Mouse (Mus musculus): ENCODE data around the gene Ankrd60. TPM values are rescaled to one million over a fixed set of nuclear protein-coding genes. Genes with fewer than 3 reads are reported as not detected.

The Ankrd60 gene
- polyA plus RNA-seq, 1 experiment from 2014 or later, result not detected

- no peak overlapping the region for H3K9ac ChIP-seq (ENCODE audit: low read length)
- H3K4me1 ChIP-seq (ENCODE audit: control insufficient read depth, insufficient read depth, low read length), result no peaks in the 10 kb centered on the region
- H3K27ac ChIP-seq (ENCODE audit: low read depth, low read length), result no peak overlapping the region
- H3K4me3 ChIP-seq (ENCODE audit: low read depth, low read length), result no peak overlapping the region
- peak; percentile 32 for DNase-seq (ENCODE audit: low spot score)
- no peaks in the 10 kb centered on the region for H3K27me3 ChIP-seq (ENCODE audit: control insufficient read depth, insufficient read depth, low read length)
- no peak for ATAC-seq (ENCODE audit: insufficient read depth, low FRiP score, low TSS enrichment)
- 65% methylated on average over 9 of the region's 9 CpGs for WGBS
- no peaks in the 10 kb centered on the region for H3K36me3 ChIP-seq (ENCODE audit: control insufficient read depth, insufficient read depth, low read length)
- no peaks in the 10 kb centered on the region for H3K9me3 ChIP-seq (ENCODE audit: control insufficient read depth, low read length)
- no peak overlapping the region for H3K4me2 ChIP-seq (ENCODE audit: low read depth)
Observed at GRCm38 (mm10) chr2:173564179-173564578, 14.0 kb downstream of the Ankrd60 start.

GRCm38 (mm10) chr2:173563336-173563735 is 14.8 kb downstream of the Ankrd60 start:
- peak; percentile 38 for DNase-seq (ENCODE audit: low spot score)
- ATAC-seq (ENCODE audit: insufficient read depth, low FRiP score, low TSS enrichment), result no peak
- Histone ChIP-seq H3K4me2 (ENCODE audit: low read depth) (no peak overlapping the region), H3K4me1 (ENCODE audit: control insufficient read depth, insufficient read depth, low read length) (no peaks in the 10 kb centered on the region), H3K4me3 (ENCODE audit: low read depth, low read length) (no peak overlapping the region), H3K27me3 (ENCODE audit: control insufficient read depth, insufficient read depth, low read length) (no peaks in the 10 kb centered on the region), H3K9ac (ENCODE audit: low read length) (no peak overlapping the region), H3K27ac (ENCODE audit: low read depth, low read length) (no peak overlapping the region), H3K36me3 (ENCODE audit: control insufficient read depth, insufficient read depth, low read length) (no peaks in the 10 kb centered on the region), H3K9me3 (ENCODE audit: control insufficient read depth, low read length) (no peaks in the 10 kb centered on the region)
- 76% methylated on average over 7 of the region's 7 CpGs for whole genome bisulfite sequencing

- H3K9ac ChIP-seq (ENCODE audit: low read length), result no peak overlapping the region
- no peak overlapping the region for H3K4me3 ChIP-seq (ENCODE audit: low read depth, low read length)
- no peaks in the 10 kb centered on the region for H3K4me1 ChIP-seq (ENCODE audit: control insufficient read depth, insufficient read depth, low read length)
- no peaks in the 10 kb centered on the region for H3K27me3 ChIP-seq (ENCODE audit: control insufficient read depth, insufficient read depth, low read length)
- ATAC-seq (ENCODE audit: insufficient read depth, low FRiP score, low TSS enrichment) (no peak), DNase-seq (ENCODE audit: low spot score) (peak; percentile 77)
- H3K4me2 ChIP-seq (ENCODE audit: low read depth), result no peak overlapping the region
- H3K36me3 ChIP-seq (ENCODE audit: control insufficient read depth, insufficient read depth, low read length), result no peaks in the 10 kb centered on the region
- no peak overlapping the region for H3K27ac ChIP-seq (ENCODE audit: low read depth, low read length)
- WGBS, result 44% methylated on average over 5 of the region's 5 CpGs
- H3K9me3 ChIP-seq (ENCODE audit: control insufficient read depth, low read length), result no peaks in the 10 kb centered on the region
Observed at GRCm38 (mm10) chr2:173561851-173562442, 16.2 kb downstream of the Ankrd60 start.

GRCm38 (mm10) chr2:173558754-173559396 is 19.3 kb downstream of the Ankrd60 start:
- no peak for ATAC-seq (ENCODE audit: insufficient read depth, low FRiP score, low TSS enrichment)
- H3K27ac ChIP-seq (ENCODE audit: low read depth, low read length), result no peak overlapping the region
- WGBS, result 75% methylated on average over 12 of the region's 12 CpGs
- H3K9me3 ChIP-seq (ENCODE audit: control insufficient read depth, low read length), result no peaks in the 10 kb centered on the region
- H3K4me1 ChIP-seq (ENCODE audit: control insufficient read depth, insufficient read depth, low read length), result no peaks in the 10 kb centered on the region
- no peak overlapping the region for H3K9ac ChIP-seq (ENCODE audit: low read length)
- no peak for DNase-seq (ENCODE audit: low spot score)
- no peaks in the 10 kb centered on the region for H3K27me3 ChIP-seq (ENCODE audit: control insufficient read depth, insufficient read depth, low read length)
- H3K4me3 ChIP-seq (ENCODE audit: low read depth, low read length), result no peak overlapping the region
- no peak overlapping the region for H3K4me2 ChIP-seq (ENCODE audit: low read depth)
- no peaks in the 10 kb centered on the region for H3K36me3 ChIP-seq (ENCODE audit: control insufficient read depth, insufficient read depth, low read length)

- Histone ChIP-seq H3K4me3 (ENCODE audit: low read depth, low read length) (no peak overlapping the region), H3K27ac (ENCODE audit: low read depth, low read length) (no peak overlapping the region), H3K4me1 (ENCODE audit: control insufficient read depth, insufficient read depth, low read length) (no peaks in the 10 kb centered on the region), H3K4me2 (ENCODE audit: low read depth) (no peak overlapping the region), H3K9me3 (ENCODE audit: control insufficient read depth, low read length) (no peaks in the 10 kb centered on the region), H3K9ac (ENCODE audit: low read length) (no peak overlapping the region), H3K36me3 (ENCODE audit: control insufficient read depth, insufficient read depth, low read length) (no peaks in the 10 kb centered on the region), H3K27me3 (ENCODE audit: control insufficient read depth, insufficient read depth, low read length) (no peaks in the 10 kb centered on the region)
- no peak for ATAC-seq (ENCODE audit: insufficient read depth, low FRiP score, low TSS enrichment)
- WGBS, result 43% methylated on average over 9 of the region's 9 CpGs
- DNase-seq (ENCODE audit: low spot score), result peak; percentile 32
Observed at GRCm38 (mm10) chr2:173553863-173554262, 24.3 kb downstream of the Ankrd60 start.

- Histone ChIP-seq H3K4me3 (ENCODE audit: low read depth, low read length) (no peak overlapping the region), H3K4me1 (ENCODE audit: control insufficient read depth, insufficient read depth, low read length) (no peaks in the 10 kb centered on the region), H3K27ac (ENCODE audit: low read depth, low read length) (no peak overlapping the region), H3K4me2 (ENCODE audit: low read depth) (no peak overlapping the region), H3K36me3 (ENCODE audit: control insufficient read depth, insufficient read depth, low read length) (no peaks in the 10 kb centered on the region), H3K9me3 (ENCODE audit: control insufficient read depth, low read length) (no peaks in the 10 kb centered on the region), H3K9ac (ENCODE audit: low read length) (no peak overlapping the region), H3K27me3 (ENCODE audit: control insufficient read depth, insufficient read depth, low read length) (no peaks in the 10 kb centered on the region)
- ATAC-seq (ENCODE audit: insufficient read depth, low FRiP score, low TSS enrichment) (no peak), DNase-seq (ENCODE audit: low spot score) (no peak)
- 78% methylated on average over 6 of the region's 6 CpGs for WGBS
Observed at GRCm38 (mm10) chr2:173550681-173551080, 27.5 kb downstream of the Ankrd60 start.

- Histone ChIP-seq H3K9ac (ENCODE audit: low read length) (no peak overlapping the region), H3K4me2 (ENCODE audit: low read depth) (no peak overlapping the region), H3K27ac (ENCODE audit: low read depth, low read length) (no peak overlapping the region), H3K36me3 (ENCODE audit: control insufficient read depth, insufficient read depth, low read length) (no peaks in the 10 kb centered on the region), H3K27me3 (ENCODE audit: control insufficient read depth, insufficient read depth, low read length) (no peaks in the 10 kb centered on the region), H3K4me3 (ENCODE audit: low read depth, low read length) (no peak overlapping the region), H3K9me3 (ENCODE audit: control insufficient read depth, low read length) (no peaks in the 10 kb centered on the region), H3K4me1 (ENCODE audit: control insufficient read depth, insufficient read depth, low read length) (no peaks in the 10 kb centered on the region)
- 82% methylated on average over 10 of the region's 10 CpGs for WGBS
- ATAC-seq (ENCODE audit: insufficient read depth, low FRiP score, low TSS enrichment) (0 out of 2 replicates have a peak, but pooled peaks have one; percentile 6), DNase-seq (ENCODE audit: low spot score) (no peak)
Observed at GRCm38 (mm10) chr2:173549236-173549635, 28.9 kb downstream of the Ankrd60 start.

- H3K9me3 ChIP-seq (ENCODE audit: control insufficient read depth, low read length), result no peaks in the 10 kb centered on the region
- H3K4me2 ChIP-seq (ENCODE audit: low read depth), result no peak overlapping the region
- DNase-seq (ENCODE audit: low spot score) (peak; percentile 88), ATAC-seq (ENCODE audit: insufficient read depth, low FRiP score, low TSS enrichment) (peak; percentile 68)
- H3K4me1 ChIP-seq (ENCODE audit: control insufficient read depth, insufficient read depth, low read length), result no peaks in the 10 kb centered on the region
- no peaks in the 10 kb centered on the region for H3K36me3 ChIP-seq (ENCODE audit: control insufficient read depth, insufficient read depth, low read length)
- no peak overlapping the region for H3K4me3 ChIP-seq (ENCODE audit: low read depth, low read length)
- H3K27me3 ChIP-seq (ENCODE audit: control insufficient read depth, insufficient read depth, low read length), result no peaks in the 10 kb centered on the region
- 45% methylated on average over 15 of the region's 15 CpGs for WGBS
- H3K27ac ChIP-seq (ENCODE audit: low read depth, low read length), result no peak overlapping the region
- no peak overlapping the region for H3K9ac ChIP-seq (ENCODE audit: low read length)
Observed at GRCm38 (mm10) chr2:173545992-173546703, 32.0 kb downstream of the Ankrd60 start.
